Mouse (Mus musculus) layer of hippocampus, adult 9-10 months (tissue): ENCODE data around the gene Slc22a5.

Experiments
- DNase-seq: peaks from one replicate; pipeline ENCODE4 v3.0.0; 2022; ENCODE audit warnings: low spot score

Slc22a5 gene

GRCm38 (mm10) chr11:53839663-53840642 is 51.5 kb downstream of the Slc22a5 start:
- DNase-seq: no peak

DNA sequence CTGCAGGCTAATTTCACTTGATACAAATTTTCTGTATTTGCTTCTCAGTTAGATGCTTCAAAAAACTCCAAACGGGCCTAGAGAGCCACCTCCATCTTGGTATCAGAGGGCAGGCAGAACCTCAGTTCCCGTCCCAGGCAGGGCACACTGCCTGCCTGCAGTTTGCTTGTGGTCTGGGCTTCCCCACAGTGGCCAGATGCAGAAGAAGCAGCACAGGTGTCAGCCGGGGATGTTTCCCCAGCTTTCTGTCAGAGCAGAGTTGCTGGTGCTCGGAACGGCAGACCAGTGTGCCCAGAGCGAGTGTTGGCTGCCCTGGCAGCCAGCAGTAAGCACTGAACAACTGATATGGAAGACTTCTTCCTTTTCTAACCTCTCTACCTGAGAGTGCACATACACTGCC is 52.3 kb downstream of the Slc22a5 start:
- no peak for DNase-seq

- DNase-seq: no peak
These were observed 53.7 kb downstream of the Slc22a5 start for GRCm38 (mm10) chr11:53837731-53838130.

DNA sequence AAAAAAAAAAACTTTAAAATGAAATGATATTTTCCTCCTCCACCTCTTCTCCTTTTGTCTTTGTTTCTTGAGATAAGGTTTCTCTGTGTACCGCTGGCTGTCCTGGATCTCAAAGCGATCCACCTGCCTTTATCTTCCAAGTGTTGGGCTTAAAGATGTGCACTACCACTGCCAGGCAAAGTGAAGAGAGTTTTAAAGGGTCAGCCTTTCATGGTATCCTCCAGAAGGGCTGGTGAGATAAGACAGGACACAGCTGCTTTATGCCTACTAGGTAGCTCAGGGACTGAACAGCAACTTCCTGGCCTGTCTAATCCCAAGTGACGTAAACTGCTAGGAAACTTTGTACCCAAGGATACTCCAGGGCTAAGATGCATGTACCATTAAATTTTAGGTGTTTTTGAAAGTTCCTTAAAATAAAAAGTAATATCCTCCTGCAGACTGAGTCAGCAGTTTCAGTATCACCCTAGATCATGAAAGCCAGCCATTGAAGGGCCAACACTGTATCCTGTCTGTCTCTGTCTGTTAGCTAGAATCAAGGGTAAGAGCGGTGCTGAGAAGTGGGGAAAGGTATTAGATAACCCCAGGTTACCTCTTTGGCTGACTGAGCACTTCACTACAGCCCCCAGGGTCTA is 56.0 kb downstream of the Slc22a5 start:
- no peak for DNase-seq

DNA sequence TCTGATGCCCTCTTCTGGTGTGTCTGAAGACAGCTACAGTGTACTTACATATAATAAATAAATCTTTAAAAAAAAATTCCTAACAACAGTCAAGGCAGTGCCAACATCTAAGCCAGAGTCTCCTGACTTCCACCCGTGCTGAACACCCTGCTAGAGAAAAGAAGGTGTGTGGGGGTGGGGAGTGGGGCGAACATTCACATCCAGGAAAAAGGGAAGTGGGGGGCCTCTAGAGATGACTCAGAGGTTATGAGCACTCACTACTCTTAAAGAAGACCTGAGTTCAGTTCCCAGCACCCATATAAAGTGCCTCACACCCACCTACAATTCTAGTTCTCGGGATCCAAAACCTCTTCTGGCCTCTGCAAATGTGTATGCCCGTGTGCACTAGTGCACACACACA is 66.1 kb downstream of the Slc22a5 start:
- DNase-seq: no peak

GRCm38 (mm10) chr11:53821945-53822338 is 69.5 kb downstream of the Slc22a5 start:
- DNase-seq: no peak

DNA sequence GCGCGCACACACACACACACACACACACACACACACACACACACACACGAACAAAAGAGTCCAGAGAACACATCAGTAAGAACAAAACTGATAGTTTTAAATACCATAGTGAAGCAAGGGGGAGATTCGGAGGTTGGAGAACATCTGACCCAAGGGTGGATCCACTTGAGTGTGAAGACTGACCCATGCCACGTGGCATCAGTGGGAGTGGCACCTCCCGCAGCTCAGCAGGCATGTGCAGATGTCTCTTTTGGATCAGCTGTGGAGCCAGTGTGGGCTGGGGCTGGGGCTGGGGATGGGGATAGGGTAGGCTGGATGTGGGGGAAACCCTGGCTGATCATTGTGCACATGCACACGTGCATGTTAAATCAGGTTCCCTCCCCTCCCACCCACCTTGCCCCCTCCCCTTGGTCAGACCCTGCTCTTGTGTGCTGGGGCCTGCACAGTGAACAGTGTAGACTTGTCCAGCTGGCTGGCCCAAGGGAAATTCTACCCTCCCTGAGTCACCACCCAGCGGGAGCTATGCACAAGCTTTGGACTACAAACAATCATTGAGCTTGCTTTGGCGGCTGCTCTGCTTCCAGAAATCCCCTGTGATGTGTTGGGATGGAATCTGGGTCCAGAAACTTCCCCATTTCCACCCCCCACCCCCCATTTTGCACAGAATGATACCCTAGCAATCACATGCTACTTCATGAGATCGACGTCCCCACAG is 70.1 kb downstream of the Slc22a5 start:
- DNase-seq: no peak

GRCm38 (mm10) chr11:53820516-53821170 is 70.8 kb downstream of the Slc22a5 start:
- DNase-seq: no peak

DNA sequence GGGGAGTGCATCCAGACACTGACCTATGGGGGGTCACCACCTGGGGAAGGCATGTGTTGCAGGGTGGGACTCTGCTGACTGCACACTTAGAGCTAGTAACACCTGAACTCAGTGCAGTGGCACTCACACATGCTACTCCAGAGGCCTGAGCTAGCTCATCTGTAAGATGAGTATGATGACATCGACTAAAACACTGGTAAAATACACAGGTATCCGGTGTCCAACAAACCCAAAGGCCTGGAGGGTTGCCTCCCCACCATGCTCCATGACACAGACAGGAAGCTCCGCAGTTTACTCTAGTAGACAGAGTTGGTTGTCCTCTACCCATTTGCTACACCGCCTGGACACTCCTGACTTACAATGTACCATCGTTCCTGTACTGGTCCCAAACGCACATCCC is 71.9 kb downstream of the Slc22a5 start:
- DNase-seq: no peak

DNA sequence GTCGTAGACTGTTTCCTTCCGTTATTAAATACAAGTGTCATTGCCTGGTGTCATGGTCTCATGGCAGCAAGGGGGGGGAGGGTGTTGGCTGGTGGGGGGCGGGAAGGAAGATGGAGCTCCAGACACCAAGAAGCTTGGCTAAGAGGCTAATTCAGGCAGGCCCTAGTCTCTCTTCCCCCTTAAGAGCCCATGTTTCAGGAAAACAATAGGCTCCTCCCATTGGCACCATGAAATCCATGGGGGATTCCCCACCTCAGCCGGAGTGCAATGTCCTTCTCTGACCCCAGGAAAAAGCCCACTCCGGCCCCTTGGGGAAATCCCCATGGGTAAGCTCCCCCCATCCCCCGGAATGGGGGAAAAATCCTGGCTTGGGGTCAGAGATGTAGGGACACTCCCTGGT is 72.7 kb downstream of the Slc22a5 start:
- no peak for DNase-seq

GRCm38 (mm10) chr11:53816841-53817375 is 74.6 kb downstream of the Slc22a5 start:
- no peak for DNase-seq

- no peak for DNase-seq
These were observed 76.7 kb downstream of the Slc22a5 start for GRCm38 (mm10) chr11:53814810-53815209.
